Mouse (Mus musculus) splenic B cell, adult 2 months (primary cell): ENCODE measurements around the gene Thap12.

Source experiments
- DNase-seq: peaks from one replicate; pipeline ENCODE4 v3.0.0-alpha.2; 2011; ENCODE audit warnings: low read depth, low spot score
- H3K27me3 ChIP-seq: 2 replicates; pipeline ENCODE4 v1.6.1; 2012; ENCODE audit warnings: mild to moderate bottlenecking, low read length, moderate library complexity, mixed read lengths; ENCODE audit not compliant: control insufficient read depth, poor library complexity, insufficient read depth, severe bottlenecking
- H3K36me3 ChIP-seq: 2 replicates; pipeline ENCODE4 v1.6.1; 2012; ENCODE audit warnings: mild to moderate bottlenecking, low read length, moderate library complexity, mixed read lengths; ENCODE audit not compliant: control insufficient read depth, poor library complexity, insufficient read depth, severe bottlenecking

The Thap12 gene

DNA sequence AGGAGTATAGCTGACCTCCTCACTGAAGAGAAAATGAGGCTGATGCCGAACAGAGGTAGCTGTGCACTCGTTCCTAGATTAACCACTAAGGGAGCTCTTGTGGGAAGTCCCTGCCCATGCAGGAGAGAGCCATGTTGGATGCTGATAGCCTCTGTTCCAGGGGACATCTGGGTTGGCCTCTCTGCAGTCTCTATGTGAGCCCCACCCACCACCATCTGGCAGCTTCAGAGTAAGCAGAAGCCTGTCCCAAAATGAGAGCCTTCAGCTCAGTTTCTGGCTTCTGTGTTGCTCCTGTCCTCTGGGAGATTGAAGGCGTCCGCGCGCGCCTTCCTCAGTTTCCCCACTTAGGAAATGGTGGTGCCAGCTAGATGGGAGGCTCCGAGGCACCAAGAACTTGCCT is 53.7 kb downstream of the Thap12 start:
- no peak for DNase-seq
- Histone ChIP-seq H3K36me3 (no peaks in the 10 kb centered on the region), H3K27me3 (no peaks in the 10 kb centered on the region)

DNA sequence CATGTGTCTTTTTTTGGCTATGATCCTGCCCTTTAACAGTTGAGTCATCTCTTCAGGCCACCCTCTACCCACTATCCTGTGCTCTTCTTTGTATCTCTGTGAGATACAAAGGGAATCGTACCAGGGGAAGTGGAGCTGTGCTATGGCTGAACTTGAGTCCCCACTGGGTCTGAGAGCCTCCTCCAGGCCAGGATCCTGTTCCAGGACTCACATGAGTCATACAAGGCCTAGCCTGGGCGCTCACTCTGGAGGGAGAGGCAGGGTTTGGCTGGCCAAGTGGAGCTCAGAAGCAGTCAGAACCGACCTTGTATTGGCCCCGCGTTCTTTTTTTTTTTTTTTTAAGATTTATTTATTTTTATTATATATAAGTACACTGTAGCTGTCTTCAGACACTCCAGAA is 57.2 kb downstream of the Thap12 start:
- H3K36me3 ChIP-seq: no peaks in the 10 kb centered on the region
- DNase-seq: no peak
- no peaks in the 10 kb centered on the region for H3K27me3 ChIP-seq

DNA sequence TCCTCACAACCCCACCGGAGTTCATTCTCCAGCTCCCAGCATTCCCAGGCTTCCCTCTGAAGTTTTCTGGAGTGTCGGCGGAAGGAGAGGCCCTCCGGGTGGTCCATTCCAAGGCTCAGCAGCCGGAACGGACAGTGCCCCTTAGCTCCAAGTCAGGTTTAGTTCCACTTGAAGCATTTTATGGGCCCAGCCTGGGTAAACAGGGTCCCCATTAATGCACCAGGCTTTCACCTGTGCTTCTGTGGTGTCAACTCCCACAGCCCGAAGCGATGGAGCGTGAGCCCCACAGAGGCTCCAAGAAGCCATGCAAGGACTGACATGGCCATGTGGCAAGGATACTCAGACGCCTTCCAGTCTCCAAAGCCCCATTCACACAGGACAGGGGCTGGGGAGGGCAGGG is 61.0 kb downstream of the Thap12 start:
- no peak for DNase-seq
- Histone ChIP-seq H3K27me3 (no peaks in the 10 kb centered on the region), H3K36me3 (no peaks in the 10 kb centered on the region)

DNA sequence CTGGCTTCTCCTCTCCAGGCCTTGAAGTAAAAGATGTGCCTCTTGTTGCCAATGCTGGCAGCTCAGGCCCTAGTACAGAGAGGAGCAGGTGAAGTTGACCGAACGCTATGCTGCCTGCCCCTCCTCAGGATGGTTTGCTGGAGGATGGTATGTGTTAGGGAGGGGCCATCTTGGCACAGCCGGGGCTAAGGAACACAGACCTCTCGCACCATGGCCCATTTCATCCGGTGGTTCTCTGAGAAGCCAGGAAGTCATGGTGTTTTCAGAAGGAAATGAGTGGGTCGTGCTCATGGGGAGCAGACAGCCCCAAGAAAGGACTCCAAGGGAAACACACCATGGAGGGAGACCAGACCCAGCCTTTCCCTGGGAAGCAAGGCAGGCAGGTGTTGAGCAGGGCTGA is 64.4 kb downstream of the Thap12 start:
- Histone ChIP-seq H3K36me3 (no peaks in the 10 kb centered on the region), H3K27me3 (no peaks in the 10 kb centered on the region)
- DNase-seq: no peak
